Mouse (Mus musculus) Patski (cell line): ENCODE results near the gene Spag9. TPM values are rescaled to one million over a fixed set of nuclear protein-coding genes. Genes with fewer than 3 reads are reported as not detected.

Experiments used
- ATAC-seq: fragments of 100-300 bp; one replicate; pipeline ENCODE4 v1.8.0; 2021
- CTCF ChIA-PET: fragments of 350-600 bp; sonication (Branson Sonifier 250); formaldehyde crosslinking; loops from one replicate; lab custom pipeline; 2022; ENCODE audit warnings: inconsistent platforms; lab: Charles Lee
- POLR2A ChIA-PET: fragments of 350-600 bp; sonication (Branson Sonifier 250); formaldehyde crosslinking; loops from one replicate; lab custom pipeline; 2022; ENCODE audit warnings: antibody characterized with exemption, inconsistent platforms; lab: Charles Lee
- DNase-seq: peaks from one replicate; pipeline ENCODE4 v3.0.0-alpha.2; 2011; ENCODE audit warnings: low read depth, low spot score
- H3K27me3 ChIP-seq: fragments of 371-371 bp; one replicate; pipeline ENCODE4 v1.5.1; 2021
- CTCF ChIP-seq: fragments of 100-300 bp; IDR thresholded peaks from one replicate; pipeline ENCODE4 v1.5.1; 2021
- in situ Hi-C: fragments of 300-500 bp; cut with MboI; formaldehyde crosslinking; loops from 3 replicates; pipeline ENCODE4 v1.11.1; 2018; ENCODE audit warnings: low pct_unique_long_range_greater_than_20kb, mixed read lengths
- polyA plus RNA-seq: library from polyadenylated mRNA; unstranded; gene quantifications from one replicate; pipeline ENCODE4 v1.2.3, GENCODE M21; 2021

The Spag9 gene
- polyA plus RNA-seq, 1 experiment from 2014 or later = 64.7 TPM

DNA sequence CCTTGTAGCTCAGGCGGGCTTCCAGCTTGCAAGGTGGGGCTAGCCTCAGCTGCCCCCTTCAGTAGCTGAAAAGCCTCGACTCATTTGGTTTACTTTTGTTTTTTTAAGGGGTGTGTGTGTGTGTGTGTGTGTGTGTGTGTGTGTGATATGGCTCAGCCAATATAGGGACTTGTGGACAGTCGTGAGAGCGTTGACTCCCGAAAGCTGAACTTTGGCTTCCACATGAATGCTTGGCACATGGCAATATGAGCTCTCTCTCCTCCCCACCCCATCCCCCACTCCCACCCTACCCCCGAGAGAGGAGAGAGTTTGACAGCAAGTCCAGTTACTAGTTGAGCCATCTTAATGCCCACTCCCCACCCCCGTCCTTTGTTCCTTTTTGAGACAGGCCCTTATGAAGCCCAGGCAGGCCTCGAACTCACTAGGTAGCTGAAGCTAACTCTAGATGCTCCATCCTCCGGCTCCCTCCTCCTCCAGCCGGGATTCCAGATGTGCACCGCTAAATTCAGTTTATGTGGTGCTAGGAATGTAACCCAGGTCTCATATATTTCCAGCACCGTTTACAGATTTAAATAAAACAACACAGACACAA is 152.3 kb downstream of the Spag9 start:
- ATAC-seq (no peak), DNase-seq (no peak)
- in situ Hi-C loops = no loop called here
- ChIA-PET CTCF (no interaction called here), POLR2A (interaction anchor here (0.7 kb wide), 1 partner anchor 15 kb away, joined by 3 read pairs; no protein-coding TSS in a partner anchor)
- no peaks in the 10 kb centered on the region for H3K27me3 ChIP-seq
- no peak for TF ChIP-seq CTCF

DNA sequence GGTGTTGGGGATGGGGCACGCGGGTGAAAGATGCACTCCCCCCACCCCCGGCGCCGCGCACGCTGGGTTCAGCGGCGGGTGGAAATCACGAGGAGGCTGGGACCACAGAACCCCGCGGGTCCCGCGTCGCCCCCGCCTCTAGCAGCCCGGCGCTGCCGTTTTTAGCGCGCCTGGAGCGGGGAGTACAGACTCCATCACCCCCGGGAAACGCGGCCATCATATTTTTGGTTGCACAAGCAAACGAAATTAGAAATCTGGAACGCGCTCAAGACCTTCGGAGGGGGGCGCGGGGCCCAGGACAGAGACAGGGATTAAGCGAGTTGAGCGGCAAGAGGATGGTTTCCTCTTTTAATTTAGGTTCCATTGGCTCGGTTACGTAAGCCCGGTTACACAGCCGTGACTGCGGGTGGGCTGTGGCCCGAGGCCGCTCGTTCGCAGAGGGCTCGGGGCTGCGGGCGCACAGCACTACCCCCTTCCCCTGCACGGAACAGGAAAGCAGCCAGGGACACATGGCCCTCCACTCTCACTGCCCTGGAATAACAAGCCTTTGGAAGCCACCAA is 153.1 kb downstream of the Spag9 start:
- in situ Hi-C loops = no loop called here
- ATAC-seq (no peak), DNase-seq (no peak)
- CTCF ChIA-PET = interaction anchor here (1.4 kb wide), 1 partner anchor 15 kb away, joined by 5 read pairs; no protein-coding TSS in a partner anchor
- POLR2A ChIA-PET = no interaction called here
- H3K27me3 ChIP-seq = no peaks in the 10 kb centered on the region
- TF ChIP-seq CTCF = no peak

GRCm38 (mm10) chr11:94149509-94150259 is 153.8 kb downstream of the Spag9 start:
- DNase-seq (no peak), ATAC-seq (no peak)
- in situ Hi-C loops = no loop called here
- no peak for TF ChIP-seq CTCF
- ChIA-PET CTCF (interaction anchor here (1.4 kb wide), 1 partner anchor 16 kb away, joined by 5 read pairs; no protein-coding TSS in a partner anchor), POLR2A (interaction anchor here (1.1 kb wide), 1 partner anchor 8 kb away, joined by 3 read pairs; no protein-coding TSS in a partner anchor)
- H3K27me3 ChIP-seq = no peaks in the 10 kb centered on the region

DNA sequence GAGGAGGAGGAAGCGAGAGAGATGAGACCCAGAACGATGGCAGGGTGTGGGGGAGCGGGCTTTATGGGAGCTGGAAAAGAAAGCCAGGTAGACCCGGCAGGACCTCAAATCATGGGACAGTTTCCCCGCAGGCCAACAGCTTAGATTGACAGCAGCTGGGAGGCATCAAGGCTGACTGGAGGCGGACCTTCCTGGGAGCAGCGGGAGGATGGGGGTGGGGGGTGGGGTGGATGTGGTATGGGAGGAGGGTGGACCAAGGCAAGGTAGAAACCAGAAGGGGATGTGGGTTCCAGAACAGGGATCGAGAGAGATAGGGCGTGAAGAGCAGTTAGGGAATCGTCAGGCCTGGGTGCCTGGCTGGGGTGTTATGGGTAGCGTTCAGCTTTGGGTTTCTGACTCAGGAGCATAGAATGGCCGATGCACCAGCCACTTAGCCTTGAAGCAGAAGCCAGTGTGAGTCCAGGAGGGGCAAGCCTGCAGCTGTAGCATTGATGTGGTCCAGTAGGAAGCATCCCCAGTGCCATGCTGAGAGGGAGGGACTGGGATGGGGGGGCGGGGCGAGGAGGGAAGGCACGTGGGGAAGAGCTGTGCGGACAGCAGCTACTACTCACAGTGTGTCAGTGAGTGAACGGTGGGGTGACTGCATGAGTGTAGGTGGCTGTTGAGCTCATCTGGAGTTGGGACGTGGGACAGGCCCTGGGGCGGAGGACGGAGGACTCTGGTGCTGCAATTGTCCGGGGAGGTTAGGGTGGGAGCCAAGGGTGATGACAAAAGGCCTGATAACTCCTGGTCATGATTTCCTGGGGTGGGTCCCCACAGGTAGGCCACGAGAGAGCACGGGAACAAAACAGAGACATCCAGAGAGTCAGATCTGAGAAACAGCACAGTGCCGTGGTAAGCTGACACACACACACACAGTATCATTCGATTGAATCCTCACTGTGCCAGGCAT is 154.9 kb downstream of the Spag9 start:
- DNase-seq (no peak), ATAC-seq (no peak)
- in situ Hi-C loops = no loop called here
- no peaks in the 10 kb centered on the region for H3K27me3 ChIP-seq
- ChIA-PET CTCF (interaction anchor here (1.3 to 1.4 kb wide), 2 partner anchors 13 to 17 kb away, joined by 4 to 5 read pairs; no protein-coding TSS in a partner anchor), POLR2A (interaction anchor here (1.1 kb wide), 1 partner anchor 9 kb away, joined by 3 read pairs; no protein-coding TSS in a partner anchor)
- no peak for TF ChIP-seq CTCF

- in situ Hi-C loops = no loop called here
- no peak for TF ChIP-seq CTCF
- no peak for ATAC-seq
- CTCF ChIA-PET = no interaction called here
- POLR2A ChIA-PET = no interaction called here
- no peak for DNase-seq
- H3K27me3 ChIP-seq = no peaks in the 10 kb centered on the region
These were observed 158.3 kb downstream of the Spag9 start for GRCm38 (mm10) chr11:94154201-94154600.

GRCm38 (mm10) chr11:94158521-94158920 is 162.6 kb downstream of the Spag9 start:
- ChIA-PET CTCF (interaction anchor here (1.3 kb wide), 1 partner anchor 68 kb away, joined by 3 read pairs; no protein-coding TSS in a partner anchor), POLR2A (no interaction called here)
- TF ChIP-seq CTCF = no peak
- in situ Hi-C loops = no loop called here
- H3K27me3 ChIP-seq = no peaks in the 10 kb centered on the region
- DNase-seq (no peak), ATAC-seq (no peak)

- CTCF ChIA-PET = interaction anchor here (0.8 to 1.3 kb wide), 2 partner anchors 26 to 67 kb away, joined by 3 read pairs; no protein-coding TSS in a partner anchor
- DNase-seq = no peak
- ATAC-seq = no peak
- POLR2A ChIA-PET = interaction anchor here (0.5 to 1.8 kb wide), 2 partner anchors 14 to 26 kb away, joined by 3 to 4 read pairs; no protein-coding TSS in a partner anchor
- no peak for TF ChIP-seq CTCF
- no peaks in the 10 kb centered on the region for H3K27me3 ChIP-seq
- in situ Hi-C loops = no loop called here
These were observed 163.4 kb downstream of the Spag9 start for GRCm38 (mm10) chr11:94159066-94159880.

GRCm38 (mm10) chr11:94159911-94160415 is 164.1 kb downstream of the Spag9 start:
- in situ Hi-C loops = no loop called here
- DNase-seq (no peak), ATAC-seq (peak; percentile 15)
- ChIA-PET CTCF (interaction anchor here (0.8 to 1.6 kb wide), 4 partner anchors 15 to 66 kb away, joined by 3 read pairs; no protein-coding TSS in a partner anchor), POLR2A (interaction anchor here (0.5 to 1.8 kb wide), 3 partner anchors 15 to 25 kb away, joined by 3 to 4 read pairs (median 3); no protein-coding TSS in a partner anchor)
- H3K27me3 ChIP-seq = no peaks in the 10 kb centered on the region
- TF ChIP-seq CTCF = no peak
